Mouse (Mus musculus): ENCODE results near the gene Trub1. TPM values are rescaled to one million over a fixed set of nuclear protein-coding genes. Genes with fewer than 3 reads are reported as not detected.
A peak's percentile ranks its signal among the peaks of the same experiment; 100 is the strongest.

Gene Trub1
- polyA plus RNA-seq, 1 experiment from 2014 or later: 17.3 TPM

- no peaks in the 10 kb centered on the region for H3K27me3 ChIP-seq (ENCODE audit: control insufficient read depth, insufficient read depth, low read depth, low read length)
- peaks cover 12% of the 10 kb centered on the region for H3K4me1 ChIP-seq (ENCODE audit: control insufficient read depth, insufficient read depth, low read length)
- no peaks in the 10 kb centered on the region for H3K9me3 ChIP-seq (replicated peaks; ENCODE audit: control insufficient read depth, low read length, poor library complexity, severe bottlenecking)
- no peak overlapping the region for H3K4me3 ChIP-seq (ENCODE audit: low read depth, low read length)
- WGBS: 23% methylated on average over 16 of the region's 17 CpGs
- peak overlapping the region; percentile 33 for H3K4me2 ChIP-seq (ENCODE audit: low read length)
- H3K27ac ChIP-seq (ENCODE audit: low read length): no peak overlapping the region
- H3K9ac ChIP-seq (ENCODE audit: low read depth, low read length): no peak overlapping the region
- ATAC-seq: no peak
- no peaks in the 10 kb centered on the region for H3K36me3 ChIP-seq (ENCODE audit: control insufficient read depth, insufficient read depth, low read length)
Observed at GRCm38 (mm10) chr19:57417800-57418580, 34.7 kb upstream of the Trub1 start.

GRCm38 (mm10) chr19:57423402-57423801, 29.3 kb upstream of the Trub1 start:
- H3K36me3 ChIP-seq (ENCODE audit: control insufficient read depth, insufficient read depth, low read length): no peaks in the 10 kb centered on the region
- no peaks in the 10 kb centered on the region for H3K27me3 ChIP-seq (ENCODE audit: control insufficient read depth, insufficient read depth, low read depth, low read length)
- H3K4me1 ChIP-seq (ENCODE audit: control insufficient read depth, insufficient read depth, low read length): peaks cover 8% of the 10 kb centered on the region
- no peaks in the 10 kb centered on the region for H3K9me3 ChIP-seq (replicated peaks; ENCODE audit: control insufficient read depth, low read length, poor library complexity, severe bottlenecking)
- no peak overlapping the region for H3K4me3 ChIP-seq (ENCODE audit: low read depth, low read length)
- ATAC-seq: no peak
- no peak overlapping the region for H3K27ac ChIP-seq (ENCODE audit: low read length)
- H3K4me2 ChIP-seq (ENCODE audit: low read length): no peak overlapping the region
- 53% methylated on average over 3 of the region's 3 CpGs for WGBS
- no peak overlapping the region for H3K9ac ChIP-seq (ENCODE audit: low read depth, low read length)

GRCm38 (mm10) chr19:57425296-57425695, 27.4 kb upstream of the Trub1 start:
- peaks cover 6% of the 10 kb centered on the region for H3K4me1 ChIP-seq (ENCODE audit: control insufficient read depth, insufficient read depth, low read length)
- ATAC-seq: no peak
- H3K27me3 ChIP-seq (ENCODE audit: control insufficient read depth, insufficient read depth, low read depth, low read length): no peaks in the 10 kb centered on the region
- 93% methylated on average over 15 of the region's 15 CpGs for WGBS
- no peak overlapping the region for H3K4me3 ChIP-seq (ENCODE audit: low read depth, low read length)
- H3K36me3 ChIP-seq (ENCODE audit: control insufficient read depth, insufficient read depth, low read length): no peaks in the 10 kb centered on the region
- H3K9ac ChIP-seq (ENCODE audit: low read depth, low read length): no peak overlapping the region
- H3K4me2 ChIP-seq (ENCODE audit: low read length): no peak overlapping the region
- H3K9me3 ChIP-seq (replicated peaks; ENCODE audit: control insufficient read depth, low read length, poor library complexity, severe bottlenecking): no peaks in the 10 kb centered on the region
- no peak overlapping the region for H3K27ac ChIP-seq (ENCODE audit: low read length)

GRCm38 (mm10) chr19:57426841-57427240, 25.9 kb upstream of the Trub1 start:
- no peak for ATAC-seq
- Histone ChIP-seq H3K9me3 (replicated peaks; ENCODE audit: control insufficient read depth, low read length, poor library complexity, severe bottlenecking) (no peaks in the 10 kb centered on the region), H3K9ac (ENCODE audit: low read depth, low read length) (no peak overlapping the region), H3K27ac (ENCODE audit: low read length) (no peak overlapping the region), H3K4me1 (ENCODE audit: control insufficient read depth, insufficient read depth, low read length) (no peaks in the 10 kb centered on the region), H3K4me2 (ENCODE audit: low read length) (no peak overlapping the region), H3K4me3 (ENCODE audit: low read depth, low read length) (no peak overlapping the region), H3K36me3 (ENCODE audit: control insufficient read depth, insufficient read depth, low read length) (no peaks in the 10 kb centered on the region), H3K27me3 (ENCODE audit: control insufficient read depth, insufficient read depth, low read depth, low read length) (no peaks in the 10 kb centered on the region)
- WGBS: 95% methylated on average over 8 of the region's 8 CpGs

GRCm38 (mm10) chr19:57427756-57428438, 24.8 kb upstream of the Trub1 start:
- H3K36me3 ChIP-seq (ENCODE audit: control insufficient read depth, insufficient read depth, low read length): no peaks in the 10 kb centered on the region
- no peak overlapping the region for H3K27ac ChIP-seq (ENCODE audit: low read length)
- no peaks in the 10 kb centered on the region; the same call in 1 of the 2 replicates for H3K4me1 ChIP-seq (ENCODE audit: control insufficient read depth, insufficient read depth, low read length)
- ATAC-seq: no peak
- H3K9ac ChIP-seq (ENCODE audit: low read depth, low read length): no peak overlapping the region
- no peak overlapping the region for H3K4me3 ChIP-seq (ENCODE audit: low read depth, low read length)
- WGBS: 79% methylated on average over 14 of the region's 14 CpGs
- no peaks in the 10 kb centered on the region for H3K9me3 ChIP-seq (replicated peaks; ENCODE audit: control insufficient read depth, low read length, poor library complexity, severe bottlenecking)
- no peaks in the 10 kb centered on the region for H3K27me3 ChIP-seq (ENCODE audit: control insufficient read depth, insufficient read depth, low read depth, low read length)
- H3K4me2 ChIP-seq (ENCODE audit: low read length): no peak overlapping the region

- Histone ChIP-seq H3K27me3 (ENCODE audit: control insufficient read depth, insufficient read depth, low read depth, low read length) (no peaks in the 10 kb centered on the region), H3K9me3 (replicated peaks; ENCODE audit: control insufficient read depth, low read length, poor library complexity, severe bottlenecking) (no peaks in the 10 kb centered on the region), H3K36me3 (ENCODE audit: control insufficient read depth, insufficient read depth, low read length) (no peaks in the 10 kb centered on the region), H3K9ac (ENCODE audit: low read depth, low read length) (no peak overlapping the region), H3K4me3 (ENCODE audit: low read depth, low read length) (no peak overlapping the region), H3K27ac (ENCODE audit: low read length) (no peak overlapping the region), H3K4me2 (ENCODE audit: low read length) (no peak overlapping the region), H3K4me1 (ENCODE audit: control insufficient read depth, insufficient read depth, low read length) (peaks cover 2% of the 10 kb centered on the region; the same call in 1 of the 2 replicates)
- ATAC-seq: no peak
- 87% methylated on average over 3 of the region's 3 CpGs for WGBS
Observed at GRCm38 (mm10) chr19:57428641-57429040, 24.1 kb upstream of the Trub1 start.

GRCm38 (mm10) chr19:57429926-57430325, 22.8 kb upstream of the Trub1 start:
- H3K9ac ChIP-seq (ENCODE audit: low read depth, low read length): no peak overlapping the region
- ATAC-seq: no peak
- no peak overlapping the region for H3K27ac ChIP-seq (ENCODE audit: low read length)
- H3K27me3 ChIP-seq (ENCODE audit: control insufficient read depth, insufficient read depth, low read depth, low read length): no peaks in the 10 kb centered on the region
- peaks cover 2% of the 10 kb centered on the region; the same call in 1 of the 2 replicates for H3K4me1 ChIP-seq (ENCODE audit: control insufficient read depth, insufficient read depth, low read length)
- H3K36me3 ChIP-seq (ENCODE audit: control insufficient read depth, insufficient read depth, low read length): no peaks in the 10 kb centered on the region
- WGBS: 83% methylated on average over 6 of the region's 6 CpGs
- no peak overlapping the region for H3K4me3 ChIP-seq (ENCODE audit: low read depth, low read length)
- no peaks in the 10 kb centered on the region for H3K9me3 ChIP-seq (replicated peaks; ENCODE audit: control insufficient read depth, low read length, poor library complexity, severe bottlenecking)
- no peak overlapping the region for H3K4me2 ChIP-seq (ENCODE audit: low read length)

GRCm38 (mm10) chr19:57431476-57431875, 21.2 kb upstream of the Trub1 start:
- Histone ChIP-seq H3K4me3 (ENCODE audit: low read depth, low read length) (no peak overlapping the region), H3K27ac (ENCODE audit: low read length) (no peak overlapping the region), H3K36me3 (ENCODE audit: control insufficient read depth, insufficient read depth, low read length) (no peaks in the 10 kb centered on the region), H3K4me2 (ENCODE audit: low read length) (no peak overlapping the region), H3K4me1 (ENCODE audit: control insufficient read depth, insufficient read depth, low read length) (peaks cover 2% of the 10 kb centered on the region; the same call in 1 of the 2 replicates), H3K9me3 (replicated peaks; ENCODE audit: control insufficient read depth, low read length, poor library complexity, severe bottlenecking) (no peaks in the 10 kb centered on the region), H3K27me3 (ENCODE audit: control insufficient read depth, insufficient read depth, low read depth, low read length) (no peaks in the 10 kb centered on the region), H3K9ac (ENCODE audit: low read depth, low read length) (no peak overlapping the region)
- ATAC-seq: no peak
- WGBS: 64% methylated on average over 6 of the region's 6 CpGs

GRCm38 (mm10) chr19:57434024-57434423, 18.7 kb upstream of the Trub1 start:
- H3K4me1 ChIP-seq (ENCODE audit: control insufficient read depth, insufficient read depth, low read length): peaks cover 2% of the 10 kb centered on the region; the same call in 1 of the 2 replicates
- H3K36me3 ChIP-seq (ENCODE audit: control insufficient read depth, insufficient read depth, low read length): no peaks in the 10 kb centered on the region
- no peak overlapping the region for H3K4me3 ChIP-seq (ENCODE audit: low read depth, low read length)
- ATAC-seq: no peak
- no peaks in the 10 kb centered on the region for H3K27me3 ChIP-seq (ENCODE audit: control insufficient read depth, insufficient read depth, low read depth, low read length)
- H3K9ac ChIP-seq (ENCODE audit: low read depth, low read length): no peak overlapping the region
- WGBS: 51% methylated on average over 6 of the region's 6 CpGs
- H3K9me3 ChIP-seq (replicated peaks; ENCODE audit: control insufficient read depth, low read length, poor library complexity, severe bottlenecking): no peaks in the 10 kb centered on the region
- no peak overlapping the region for H3K4me2 ChIP-seq (ENCODE audit: low read length)
- no peak overlapping the region for H3K27ac ChIP-seq (ENCODE audit: low read length)

Data from midbrain, embryonic 16.5 days (tissue).